Mouse (Mus musculus): Measurements from ENCODE around the gene Zbtb20.

DNA sequence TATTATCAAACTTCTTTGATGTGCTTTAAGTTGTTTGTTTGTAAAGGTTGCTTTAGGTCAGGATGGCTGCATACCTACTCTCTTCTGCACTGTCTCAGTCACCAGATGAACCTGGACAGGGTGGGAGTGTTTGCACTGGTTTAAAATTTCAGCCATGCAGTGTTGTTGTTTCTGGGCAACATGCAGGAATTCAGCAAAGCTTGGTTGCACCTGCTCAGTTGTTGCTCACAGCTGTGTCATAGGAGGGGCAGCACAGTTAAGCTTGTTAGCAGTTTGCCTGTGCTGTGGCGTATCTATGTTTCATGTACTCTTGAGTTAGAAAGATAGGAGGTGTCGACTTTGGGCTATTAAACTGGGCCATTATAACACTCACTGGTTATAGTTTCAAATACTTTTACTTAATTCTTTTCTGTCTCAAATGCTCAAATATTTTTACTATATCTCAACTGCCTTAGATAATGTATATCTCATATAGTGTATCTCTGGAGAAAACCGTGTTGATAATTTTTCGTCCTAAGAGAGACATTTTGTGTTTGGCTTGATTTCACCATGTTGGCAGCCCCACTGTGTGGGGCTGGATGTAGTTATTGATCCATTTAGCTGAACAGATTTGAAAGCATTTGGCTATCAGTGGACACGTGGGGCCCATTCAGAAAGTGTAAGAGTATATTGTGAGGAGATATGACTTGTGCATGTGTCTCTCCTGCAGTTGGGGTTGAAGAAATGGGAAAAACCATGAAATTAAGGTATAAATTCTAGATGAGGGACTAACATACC is 197.3 kb downstream of the Zbtb20 start:
- TF ChIP-seq CTCF (IDR thresholded peaks at IDR 0.05; ENCODE audit: low read depth, low read length) (no peak), POLR2A (IDR thresholded peaks at IDR 0.05; ENCODE audit: borderline replicate concordance, low read depth, low read length) (no peak)

Measured in bone marrow macrophage, adult 2 months (primary cell).